Mouse (Mus musculus) myocyte (in vitro differentiated cells): ENCODE results near the gene 2310007B03Rik.

ENCODE experiments used
- MAX ChIP-seq: IDR thresholded peaks from one replicate; pipeline ENCODE4 v1.6.1; 2011; ENCODE audit warnings: low read depth, mild to moderate bottlenecking, control low read depth
- MYOG ChIP-seq, 3 experiments: IDR thresholded peaks; one replicate each; pipeline ENCODE4 v1.6.1; 2011; ENCODE audit warnings: control low read depth in 2 of 3, low read depth in 2 of 3, mild to moderate bottlenecking in 2 of 3; ENCODE audit not compliant: insufficient read length in 2 of 3, control insufficient read depth in 1 of 3, insufficient read depth in 1 of 3
- POLR2A ChIP-seq: IDR thresholded peaks from one replicate; pipeline ENCODE4 v1.6.1; 2011; ENCODE audit warnings: low read depth, mild to moderate bottlenecking, control low read depth, moderate library complexity; ENCODE audit not compliant: insufficient read length

GRCm38 (mm10) chr1:93207536-93208064 lies 46.9 kb upstream of the 2310007B03Rik start:
- TF ChIP-seq MYOG (IDR thresholded peaks at IDR 0.05; ENCODE audit: control insufficient read depth in 1 of 3, insufficient read depth in 1 of 3, insufficient read length in 2 of 3, low read depth in 2 of 3): no peak
- no peak for TF ChIP-seq MAX
- TF ChIP-seq POLR2A: no peak
